Mouse (Mus musculus) stomach, embryonic 15.5 days (tissue): ENCODE measurements around the gene Zfp108. TPM values are rescaled to one million over a fixed set of nuclear protein-coding genes. Genes with fewer than 3 reads are reported as not detected.

Experiments
- ATAC-seq: fragments of 200-750 bp; cut with Nextera tagmentation; 2 replicates; pipeline ENCODE4 v1.8.0; 2017; ENCODE audit warnings: low read depth, moderate number of reproducible peaks, moderate TSS enrichment; ENCODE audit not compliant: insufficient read depth, low FRiP score
- H3K27ac ChIP-seq: fragments of 300-500 bp; sonication (generic); 2 replicates; pipeline ENCODE4 v1.5.1; 2015; ENCODE audit warnings: mild to moderate bottlenecking, inconsistent platforms
- H3K27me3 ChIP-seq: fragments of 300-500 bp; sonication (generic); replicated peaks from 2 replicates; pipeline ENCODE4 v1.6.1; 2015; ENCODE audit warnings: inconsistent platforms
- H3K36me3 ChIP-seq: fragments of 300-500 bp; sonication (generic); 2 replicates; pipeline ENCODE4 v1.6.1; 2015; ENCODE audit warnings: inconsistent platforms
- H3K4me1 ChIP-seq: fragments of 300-500 bp; sonication (generic); 2 replicates; pipeline ENCODE4 v1.6.1; 2015; ENCODE audit warnings: inconsistent platforms
- H3K4me2 ChIP-seq: fragments of 300-500 bp; sonication (generic); 2 replicates; pipeline ENCODE4 v1.6.1; 2015; ENCODE audit warnings: mild to moderate bottlenecking, inconsistent platforms
- H3K4me3 ChIP-seq: fragments of 300-500 bp; sonication (generic); replicated peaks from 2 replicates; pipeline ENCODE4 v1.5.1; 2015; ENCODE audit warnings: inconsistent platforms
- H3K9ac ChIP-seq: fragments of 300-500 bp; sonication (generic); 2 replicates; pipeline ENCODE4 v1.6.1; 2015; ENCODE audit warnings: inconsistent platforms
- H3K9me3 ChIP-seq: fragments of 300-500 bp; sonication (generic); 2 replicates; pipeline ENCODE4 v1.6.1; 2016; ENCODE audit warnings: inconsistent platforms
- WGBS: fragments of 180-500 bp; shearing (Covaris S2); methylation state at CpG from one replicate; pipeline ENCODE4 v1.1.7; 2015; 5-methylcytosine and 5-hydroxymethylcytosine counted together
- polyA plus RNA-seq: library from polyadenylated mRNA; unstranded; fragments of >200 nt; fragmentation: Nextera tagmentation; extraction: Ambion mirVana; gene quantifications from 2 replicates; pipeline ENCODE4 v1.2.1, GENCODE M21; 2015

Zfp108 gene
- polyA plus RNA-seq, 1 experiment from 2014 or later: 4.3 TPM

DNA sequence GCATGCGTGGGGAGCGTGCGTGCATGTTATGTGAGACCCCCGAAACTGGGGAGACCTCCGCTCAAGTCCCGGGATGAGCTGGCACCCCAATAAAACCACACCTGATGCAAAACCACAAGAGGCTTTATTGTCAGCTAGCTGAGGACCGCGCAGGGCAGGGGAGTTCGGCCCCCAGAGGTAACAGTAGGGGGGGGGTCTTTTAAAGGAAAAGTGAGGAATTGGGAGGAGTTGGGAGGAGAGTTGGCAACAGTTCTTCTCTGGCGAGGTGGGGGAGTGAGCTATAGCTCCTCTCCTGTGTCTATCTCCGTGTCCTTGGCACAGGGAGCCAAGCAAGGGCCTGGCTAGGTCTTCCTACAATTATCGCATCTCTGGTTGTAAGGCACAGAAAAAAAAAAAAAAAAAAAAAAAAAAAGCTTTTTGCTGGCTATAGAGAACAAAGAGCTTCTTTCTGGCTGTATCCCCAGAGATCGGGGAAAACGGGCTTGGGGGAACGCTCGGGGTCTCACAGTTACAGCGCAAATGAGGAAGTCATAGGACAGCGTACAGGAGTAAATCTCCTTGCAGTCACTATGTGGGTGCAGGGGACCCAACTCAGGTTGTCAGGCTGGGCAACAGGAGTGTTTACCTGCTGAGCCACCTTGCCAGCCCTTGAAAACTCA lies 45.4 kb downstream of the Zfp108 start:
- no peaks in the 10 kb centered on the region; the same call in 1 of the 2 replicates for H3K4me1 ChIP-seq
- H3K27ac ChIP-seq: peak overlapping the region; percentile 95
- 0 out of 2 replicates have a peak, but pooled peaks have one; percentile 3 for ATAC-seq
- no peaks in the 10 kb centered on the region for H3K9me3 ChIP-seq
- H3K4me3 ChIP-seq: peak overlapping the region; percentile 73
- H3K9ac ChIP-seq: peak overlapping the region; percentile 26; the same call in 1 of the 2 replicates
- H3K36me3 ChIP-seq: peaks cover 25% of the 10 kb centered on the region
- peak overlapping the region; percentile 88 for H3K4me2 ChIP-seq
- WGBS: 2% methylated on average over 18 of the region's 18 CpGs
- no peaks in the 10 kb centered on the region for H3K27me3 ChIP-seq

DNA sequence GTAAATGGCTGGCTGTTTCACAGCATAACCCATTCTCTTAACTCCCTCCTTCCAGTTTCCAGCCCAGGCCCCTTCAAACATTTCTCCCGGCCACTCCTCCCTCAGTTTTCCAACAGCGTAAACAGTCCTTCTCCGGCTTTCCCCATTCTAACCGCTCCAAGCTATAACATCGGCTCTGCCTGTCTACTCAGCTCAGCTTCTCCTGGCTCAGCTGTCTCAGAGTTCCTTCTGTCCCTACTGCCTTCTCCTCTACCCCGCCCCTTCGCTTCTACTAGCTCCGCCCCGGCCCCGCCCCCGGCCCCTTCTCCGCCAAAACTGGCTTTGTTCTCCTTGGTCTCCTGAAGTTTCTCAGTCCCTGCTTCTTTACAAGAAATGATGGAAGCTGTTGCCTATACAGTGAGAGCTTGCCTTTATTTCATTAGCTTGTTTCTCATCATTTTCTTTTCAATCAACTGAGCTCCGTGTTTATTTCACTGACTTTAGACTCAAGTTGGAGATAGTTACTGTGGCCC lies 46.2 kb downstream of the Zfp108 start, which contains the start of gene Zfp61:
Gene Zfp61, minus strand, starts transcription at position 462 of the 512 bp plus-strand sequence.
- Histone ChIP-seq H3K36me3 (peaks cover 16% of the 10 kb centered on the region), H3K9me3 (no peaks in the 10 kb centered on the region), H3K9ac (peak within 1 kb of the TSS; percentile 26; the same call in 1 of the 2 replicates), H3K27me3 (no peaks in the 10 kb centered on the region), H3K4me1 (no peaks in the 10 kb centered on the region; the same call in 1 of the 2 replicates), H3K4me3 (peak within 1 kb of the TSS; percentile 73), H3K27ac (peak within 1 kb of the TSS; percentile 95), H3K4me2 (peak within 1 kb of the TSS; percentile 88)
- 1% methylated on average over 13 of the region's 13 CpGs for WGBS
- ATAC-seq: peak; percentile 80

Other genes starting within 250 kb of the Zfp108 start
- gene Vmn1r183, start 201.5 kb upstream of the Zfp108 start, polyA plus RNA-seq: not detected in 2 replicates
- gene Zfp180, start 172.9 kb upstream of the Zfp108 start, polyA plus RNA-seq: 16.7 and 17.3 TPM in 2 replicates
- gene Zfp112, start 142.5 kb upstream of the Zfp108 start, polyA plus RNA-seq: 6.8 and 7.4 TPM in 2 replicates
- 13.5 and 14.0 TPM in 2 replicates for gene Zfp235, start 120.6 kb upstream of the Zfp108 start, polyA plus RNA-seq
- 5.5 and 6.3 TPM in 2 replicates for gene Zfp114, start 79.7 kb upstream of the Zfp108 start, polyA plus RNA-seq
- gene Zfp111, start 43.4 kb upstream of the Zfp108 start, polyA plus RNA-seq: 8.5 and 9.2 TPM in 2 replicates
- 5.1 and 5.6 TPM in 2 replicates for gene Zfp109, start 17.2 kb upstream of the Zfp108 start, polyA plus RNA-seq
- gene Zfp93, start 15.6 kb downstream of the Zfp108 start, polyA plus RNA-seq: 7.2 and 7.4 TPM in 2 replicates
- gene Zfp61, start 46.4 kb downstream of the Zfp108 start, polyA plus RNA-seq: 29.6 and 31.3 TPM in 2 replicates
- 9.3 and 11.1 TPM in 2 replicates for gene Zfp94, start 61.9 kb downstream of the Zfp108 start, polyA plus RNA-seq
- gene Tescl, start 79.1 kb downstream of the Zfp108 start, polyA plus RNA-seq: 0.15 TPM in 1 of 2 replicates, not detected in the other
- 0.26 and 3.0 TPM in 2 replicates for gene Lypd5, start 94.4 kb downstream of the Zfp108 start, polyA plus RNA-seq
- 7.1 and 14.4 TPM in 2 replicates for gene Kcnn4, start 115.5 kb downstream of the Zfp108 start, polyA plus RNA-seq
- gene Smg9, start 144.8 kb downstream of the Zfp108 start, polyA plus RNA-seq: 20.9 and 23.7 TPM in 2 replicates
- not detected in 2 replicates for gene Irgc1, start 197.5 kb downstream of the Zfp108 start, polyA plus RNA-seq
- 12.1 and 12.3 TPM in 2 replicates for gene Plaur, start 207.7 kb downstream of the Zfp108 start, polyA plus RNA-seq
- 4.7 and 6.3 TPM in 2 replicates for gene Cadm4, start 227.2 kb downstream of the Zfp108 start, polyA plus RNA-seq